Mouse (Mus musculus) brown adipose tissue, adult 24 weeks (tissue): ENCODE measurements around the gene Pdp2. TPM values are rescaled to one million over a fixed set of nuclear protein-coding genes. Genes with fewer than 3 reads are reported as not detected.
"Not testable (repeated sequence)": the region's sequence is repeated elsewhere in the genome, so short reads cannot be mapped to it uniquely, and the experiment has no call there.

Experiments
- H3K27ac ChIP-seq: fragments of 200-500 bp; replicated peaks from 2 replicates; pipeline ENCODE4 v1.5.1; 2012; ENCODE audit warnings: low read depth, mild to moderate bottlenecking, low read length
- H3K4me1 ChIP-seq: fragments of 200-500 bp; 2 replicates; pipeline ENCODE4 v1.6.1; 2012; ENCODE audit warnings: low read length, mixed read lengths; ENCODE audit not compliant: control insufficient read depth, insufficient read depth, insufficient read length
- H3K4me3 ChIP-seq: fragments of 200-500 bp; 2 replicates; pipeline ENCODE4 v1.5.1; 2012; ENCODE audit warnings: low read depth, mild to moderate bottlenecking, low read length, moderate library complexity; ENCODE audit not compliant: insufficient read depth
- polyA plus RNA-seq: library from polyadenylated mRNA; stranded (reverse); fragments of >200 nt; gene quantifications from 2 replicates; pipeline ENCODE4 v1.2.4, GENCODE M21; 2012; ENCODE audit not compliant: missing spikeins, insufficient read depth, insufficient read length

Pdp2 gene
- polyA plus RNA-seq: 23.7 and 36.2 TPM in 2 replicates

DNA sequence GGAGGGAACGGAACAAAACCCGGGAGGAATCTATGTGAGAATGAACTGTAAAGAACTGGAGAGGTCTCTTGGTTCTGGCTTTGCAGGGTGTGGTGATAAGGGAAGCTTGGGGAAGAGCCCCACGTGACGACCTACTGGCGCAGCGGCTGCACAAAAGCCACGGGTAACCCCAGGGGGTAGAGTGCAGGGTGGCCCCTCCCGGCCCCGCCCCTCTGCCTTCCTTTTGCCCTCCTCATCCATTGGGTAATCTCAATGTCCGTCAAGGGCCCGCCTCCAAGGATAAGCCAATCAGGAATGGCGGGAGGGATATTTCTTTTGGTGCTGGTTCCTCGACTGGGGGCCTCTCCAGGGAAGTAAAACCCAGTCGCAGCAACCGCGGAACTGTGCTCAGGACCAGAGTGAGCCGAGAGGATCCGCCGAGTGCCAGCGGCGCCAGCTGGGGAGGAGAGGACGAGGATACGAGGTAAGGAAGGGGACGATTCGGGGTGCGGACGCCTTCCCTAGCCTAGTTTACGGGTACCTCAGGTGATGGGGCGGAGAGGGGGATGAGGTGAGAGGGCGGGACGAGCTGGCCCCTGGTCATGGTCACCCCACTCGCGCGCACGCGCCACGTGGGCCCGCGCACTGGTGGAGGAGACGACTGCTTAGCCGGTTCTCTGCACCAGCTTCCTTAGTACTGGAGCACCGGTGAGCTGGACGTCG, at the start of gene Pdp2:
Gene Pdp2, plus strand, starts transcription at position 319 of the 702 bp plus-strand sequence.
- Histone ChIP-seq H3K27ac (peak within 1 kb of the TSS; percentile 72), H3K4me3 (peak within 1 kb of the TSS; percentile 66), H3K4me1 (no peaks in the 10 kb centered on the region)

DNA sequence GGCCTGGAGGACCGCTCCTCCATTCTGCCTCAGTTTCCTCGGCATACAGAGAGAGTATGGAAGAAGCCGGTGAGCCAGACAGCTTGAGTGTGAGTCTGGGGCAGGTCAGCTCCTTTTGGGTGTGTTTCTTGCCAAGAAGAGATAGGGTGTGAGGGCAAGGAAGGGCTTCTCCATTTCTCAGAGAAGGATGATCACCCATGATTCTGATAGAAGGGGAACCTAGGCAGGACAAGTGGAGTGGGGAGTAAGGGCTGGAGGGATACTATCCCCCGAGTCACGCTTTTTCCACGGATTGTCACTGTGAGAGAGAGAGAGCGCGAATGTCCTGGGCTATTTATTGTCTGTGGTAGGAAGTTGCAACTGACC, 49.8 kb upstream of the Pdp2 start:
- Histone ChIP-seq H3K4me3 (peak overlapping the region; percentile 61), H3K4me1 (peaks cover 9% of the 10 kb centered on the region; the same call in 1 of the 2 replicates), H3K27ac (peak overlapping the region; percentile 58)

DNA sequence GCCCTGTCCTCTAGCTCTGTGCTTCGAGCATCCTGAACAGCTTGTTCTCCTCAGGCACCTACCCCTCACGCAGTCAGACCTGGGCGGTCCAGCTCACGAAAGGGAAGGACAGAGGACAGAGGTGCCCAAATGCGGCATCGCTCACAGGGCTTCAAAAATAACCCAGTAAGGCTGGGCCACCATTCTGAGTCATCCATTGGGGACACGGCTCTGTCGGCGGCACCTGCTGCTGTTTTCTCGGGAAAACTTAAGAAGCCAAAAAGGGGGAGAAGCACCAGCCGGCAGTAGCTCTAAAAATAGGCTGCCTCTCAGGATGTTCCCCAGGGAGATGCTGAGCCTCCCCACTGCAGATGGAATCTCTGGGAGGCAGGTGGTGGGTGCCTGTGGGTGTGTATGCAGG, 49.1 kb upstream of the Pdp2 start:
- H3K4me3 ChIP-seq: peak overlapping the region; percentile 61
- peak overlapping the region; percentile 58 for H3K27ac ChIP-seq
- H3K4me1 ChIP-seq: peaks cover 9% of the 10 kb centered on the region; the same call in 1 of the 2 replicates

DNA sequence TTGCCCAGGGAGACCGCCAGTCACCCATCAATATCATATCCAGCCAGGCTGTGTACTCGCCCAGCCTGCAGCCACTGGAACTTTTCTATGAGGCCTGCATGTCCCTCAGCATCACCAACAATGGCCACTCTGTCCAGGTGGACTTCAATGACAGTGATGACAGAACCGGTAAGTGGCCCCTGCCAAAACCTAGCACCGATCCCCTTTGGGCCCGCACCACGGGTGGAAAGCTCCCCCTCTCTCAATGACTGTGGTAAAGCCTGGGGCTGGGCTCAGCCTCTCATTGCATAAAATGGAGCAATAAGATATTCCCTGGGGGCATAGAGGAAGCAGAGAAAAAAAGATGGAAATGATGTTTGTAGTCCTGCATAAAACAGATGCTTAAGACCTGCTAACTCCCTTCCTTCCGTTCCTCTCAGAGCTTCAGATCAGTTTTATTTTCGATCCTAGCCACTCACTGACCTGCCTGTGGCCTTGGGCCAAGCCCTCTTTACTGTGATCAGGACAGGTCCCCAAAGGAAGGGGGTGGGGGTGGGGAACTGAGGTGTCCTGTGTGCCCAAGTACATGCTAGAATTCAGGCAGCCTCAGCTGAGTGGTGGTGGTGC, 47.7 kb upstream of the Pdp2 start:
- Histone ChIP-seq H3K27ac (peak overlapping the region; percentile 87), H3K4me1 (peaks cover 9% of the 10 kb centered on the region; the same call in 1 of the 2 replicates), H3K4me3 (peak overlapping the region; percentile 27; the same call in 1 of the 2 replicates)

DNA sequence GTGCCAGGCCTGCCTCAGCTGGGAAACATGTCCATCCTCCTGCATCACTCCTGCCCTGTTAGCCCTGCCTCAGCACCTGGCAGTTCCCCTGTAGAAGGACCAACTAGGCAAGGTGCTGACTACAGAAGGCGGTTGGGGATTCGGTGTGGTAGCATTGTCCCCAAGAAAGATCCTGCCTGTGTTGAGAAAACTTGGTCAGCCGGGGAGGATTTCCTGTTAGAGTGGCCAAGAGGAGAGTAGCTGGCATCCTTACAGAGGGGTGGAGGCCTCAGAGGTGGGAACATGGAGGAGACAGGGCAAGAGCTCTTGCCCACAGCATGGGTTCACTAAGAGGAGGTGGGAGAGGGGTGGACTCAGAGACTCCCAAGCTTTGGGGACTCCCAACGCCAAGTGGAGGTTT, 36.1 kb upstream of the Pdp2 start:
- peaks cover 2% of the 10 kb centered on the region for H3K4me1 ChIP-seq
- no peak overlapping the region for H3K4me3 ChIP-seq
- H3K27ac ChIP-seq: peak overlapping the region; percentile 46; the same call in 1 of the 2 replicates

DNA sequence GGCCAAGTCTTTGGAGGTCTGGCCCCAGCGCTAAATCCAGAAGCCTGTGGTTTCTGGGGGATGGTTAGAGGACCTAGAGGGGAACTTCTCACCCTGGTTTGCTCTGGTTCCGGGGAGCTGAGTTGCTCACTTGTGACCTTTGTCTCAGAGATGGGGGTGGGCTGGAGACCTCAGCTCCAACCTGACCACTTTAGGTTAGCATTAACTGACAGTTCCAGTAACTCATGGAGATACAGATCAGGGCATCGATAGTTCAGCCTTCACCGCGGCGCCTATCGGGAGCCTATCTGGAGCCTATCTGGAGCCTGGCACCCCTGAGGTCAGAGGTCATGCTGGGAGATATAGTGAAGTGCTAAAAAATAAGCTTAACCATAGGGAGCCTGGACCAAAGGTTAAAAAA, 34.0 kb upstream of the Pdp2 start:
- no peak overlapping the region for H3K27ac ChIP-seq
- H3K4me1 ChIP-seq: peaks cover 2% of the 10 kb centered on the region
- H3K4me3 ChIP-seq: no peak overlapping the region

DNA sequence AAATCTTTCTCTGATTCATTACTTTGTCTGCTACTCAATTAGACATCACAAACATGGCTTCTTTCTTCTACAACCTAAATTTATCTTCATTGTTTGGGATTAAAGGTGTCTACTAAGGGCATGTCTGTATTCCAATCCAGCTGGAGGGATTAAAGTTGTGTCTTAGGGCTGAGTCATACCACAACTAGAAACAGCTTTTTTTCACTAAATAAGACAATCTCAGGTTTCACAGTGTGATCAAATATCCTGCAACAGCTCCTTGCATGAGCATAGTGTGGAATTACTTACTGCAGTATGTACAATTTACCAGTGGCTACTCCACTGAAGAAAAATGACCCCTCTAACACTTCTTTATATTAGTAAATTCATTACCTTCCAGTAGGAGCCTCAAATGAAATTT, 30.5 kb upstream of the Pdp2 start:
- Histone ChIP-seq H3K27ac (no peak overlapping the region), H3K4me3 (no peak overlapping the region), H3K4me1 (no peaks in the 10 kb centered on the region)

DNA sequence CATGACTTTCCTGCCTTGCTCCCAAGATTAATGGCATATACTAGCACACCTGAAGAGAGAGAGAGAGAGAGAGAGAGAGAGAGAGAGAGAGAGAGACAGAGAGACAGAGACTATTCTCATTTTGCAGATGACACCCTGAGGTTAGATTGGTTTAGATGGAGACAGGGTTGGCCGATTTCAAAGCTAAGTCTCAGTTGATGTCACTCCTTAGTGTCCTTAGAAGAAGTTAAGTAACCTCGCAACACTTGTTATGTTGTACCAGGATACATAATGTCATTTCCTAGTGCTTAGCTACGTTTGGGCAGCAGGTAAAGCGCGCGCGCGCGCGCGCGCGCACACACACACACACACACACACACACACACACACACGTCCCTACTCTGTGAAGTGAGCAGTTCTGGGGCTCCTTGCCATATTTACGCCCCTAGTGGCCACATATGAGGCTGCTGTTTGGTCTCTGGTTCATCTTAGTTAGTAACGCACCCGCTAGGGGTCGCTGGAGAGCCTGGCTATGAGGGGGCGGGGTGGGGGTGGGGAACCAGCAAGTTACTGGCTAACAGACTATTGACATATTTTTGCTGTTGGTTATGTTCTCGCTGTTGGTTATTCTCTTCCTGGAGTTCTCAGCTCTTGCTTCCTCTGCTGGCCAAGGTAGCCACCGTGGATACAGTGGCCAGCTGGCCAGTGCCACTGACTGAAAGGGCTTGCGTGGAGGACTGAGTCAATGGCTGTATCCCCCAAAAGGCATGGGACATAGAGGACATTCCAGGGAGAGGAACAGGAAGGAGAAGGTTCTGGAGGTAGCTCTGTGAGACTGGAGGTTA, 26.4 kb upstream of the Pdp2 start:
- Histone ChIP-seq H3K4me3 (peak overlapping the region; percentile 32; the same call in 1 of the 2 replicates), H3K4me1 (0 out of 2 replicates have a peak, but pooled peaks cover 3% of the 10 kb centered on the region), H3K27ac (no peak overlapping the region)

DNA sequence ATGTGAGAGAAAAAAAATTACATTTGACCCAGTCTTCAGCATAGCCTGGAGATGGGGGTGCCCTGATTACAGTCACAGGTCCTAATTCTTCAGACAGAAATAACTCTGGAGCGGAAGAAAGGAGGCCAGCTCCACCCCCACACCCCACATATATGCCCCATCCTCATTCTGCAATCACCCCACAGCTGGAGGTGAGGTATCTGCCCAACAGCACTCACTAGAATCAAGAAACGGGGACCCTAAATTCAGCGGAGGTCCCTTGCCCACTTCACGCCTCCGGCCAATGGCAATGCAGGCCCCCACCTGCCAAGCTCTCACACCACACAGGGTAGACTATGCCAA, 25.8 kb upstream of the Pdp2 start:
- H3K27ac ChIP-seq: no peak overlapping the region
- H3K4me3 ChIP-seq: no peak overlapping the region
- H3K4me1 ChIP-seq: 0 out of 2 replicates have a peak, but pooled peaks cover 3% of the 10 kb centered on the region

DNA sequence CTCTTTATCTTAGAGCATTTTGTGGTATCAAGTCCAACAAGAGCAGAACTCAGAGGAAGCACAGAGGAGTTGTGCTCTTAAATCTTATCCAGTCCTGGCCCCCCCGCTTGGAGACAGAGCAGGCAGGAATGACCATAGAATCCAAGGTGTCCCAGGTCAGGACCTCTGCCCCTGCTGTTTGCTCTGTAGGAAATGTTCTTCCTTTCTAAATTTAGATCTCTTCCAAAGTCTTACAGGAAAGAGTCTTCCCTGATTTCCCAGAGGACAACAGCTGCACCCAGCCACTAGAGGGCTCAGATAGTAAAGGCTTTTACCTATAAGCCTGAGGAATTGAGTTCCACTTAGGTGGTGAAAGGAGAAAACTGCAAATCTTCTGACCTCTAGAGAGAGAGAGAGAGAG, 21.7 kb upstream of the Pdp2 start:
- Histone ChIP-seq H3K27ac (no peak overlapping the region), H3K4me1 (0 out of 2 replicates have a peak, but pooled peaks cover 3% of the 10 kb centered on the region), H3K4me3 (no peak overlapping the region)

DNA sequence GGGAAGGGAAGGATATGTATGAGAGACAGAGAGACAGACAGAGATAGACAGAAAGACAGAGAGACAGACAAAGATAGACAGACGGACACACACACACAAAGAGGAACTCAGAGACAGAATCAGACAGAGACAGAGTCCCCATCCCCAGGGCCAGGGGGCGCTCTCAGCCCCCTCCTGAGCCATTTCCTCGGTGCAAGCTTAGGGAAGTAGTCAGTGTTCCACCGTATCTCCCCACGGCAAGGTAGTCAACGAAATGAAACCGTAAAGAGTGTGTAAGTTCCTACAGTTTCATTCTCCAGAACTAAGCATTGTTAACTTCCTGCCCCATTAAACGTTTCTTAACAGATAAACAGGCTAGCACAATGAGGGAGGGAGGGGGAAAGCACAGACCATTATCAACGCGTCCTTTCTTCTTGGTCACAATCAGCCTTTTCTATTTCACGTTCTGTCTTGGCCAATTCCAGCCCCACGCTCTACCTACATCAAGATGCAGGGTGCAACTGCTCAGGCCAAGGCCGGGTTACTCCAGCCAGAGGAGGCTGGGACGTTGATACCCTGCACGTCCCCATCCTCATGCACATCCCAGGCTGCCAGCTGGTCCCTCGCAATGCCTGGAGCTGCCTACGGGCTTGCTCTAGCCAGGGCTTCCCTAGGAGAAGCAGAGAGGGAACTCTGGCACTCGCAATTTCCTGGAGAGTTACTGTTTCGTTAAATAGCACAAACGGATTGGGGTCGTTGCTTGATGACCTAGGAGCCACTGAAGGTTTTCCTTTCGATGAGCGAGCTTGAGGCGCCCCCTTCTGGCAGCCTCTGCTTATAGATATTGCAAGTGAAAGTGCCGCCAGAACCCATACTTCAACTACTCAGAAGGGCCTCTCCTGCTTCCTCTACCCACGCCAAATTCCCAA, 20.6 kb upstream of the Pdp2 start:
- Histone ChIP-seq H3K4me3 (peak overlapping the region; percentile 56), H3K27ac (no peak overlapping the region), H3K4me1 (0 out of 2 replicates have a peak, but pooled peaks cover 3% of the 10 kb centered on the region)

DNA sequence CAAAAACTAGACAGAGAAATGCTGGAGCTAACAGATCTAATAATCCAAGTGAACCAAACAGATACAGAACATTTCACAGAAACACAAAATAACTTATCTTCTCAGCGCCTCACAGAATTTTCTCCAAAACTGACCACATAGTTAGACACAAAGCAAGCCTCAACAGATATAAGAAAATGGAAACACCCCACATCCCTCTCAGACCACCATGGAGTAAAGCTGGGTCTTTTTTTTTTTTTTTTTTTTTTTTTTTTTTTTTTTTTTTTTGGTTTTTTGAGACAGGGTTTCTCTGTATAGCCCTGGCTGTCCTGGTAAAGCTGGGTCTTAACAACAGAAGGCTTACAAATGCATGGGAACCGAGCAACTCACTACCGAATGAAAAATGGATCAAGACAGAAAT, 14.4 kb upstream of the Pdp2 start:
- Histone ChIP-seq H3K27ac (no peak overlapping the region), H3K4me1 (no peaks in the 10 kb centered on the region), H3K4me3 (no peak overlapping the region)

DNA sequence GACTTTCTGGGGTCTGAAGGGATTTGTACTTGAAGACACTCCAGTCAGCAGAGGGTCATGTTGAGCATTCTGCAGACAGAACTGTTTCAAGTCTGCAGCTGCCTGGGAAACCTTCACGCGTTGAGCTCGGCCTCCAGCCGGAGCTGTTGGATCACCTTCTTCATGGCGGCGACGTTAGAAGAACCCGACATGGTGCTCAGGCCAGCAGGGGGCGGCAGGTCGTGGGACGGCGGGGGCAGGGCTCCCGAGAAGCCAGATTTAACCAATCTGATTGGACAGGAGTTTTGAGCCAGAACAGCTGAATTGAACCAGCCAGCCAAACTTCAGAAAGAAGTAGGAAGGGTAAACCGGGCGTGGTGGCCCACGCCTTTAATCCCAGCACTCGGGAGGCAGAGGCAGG, 13.6 kb upstream of the Pdp2 start:
- H3K4me1 ChIP-seq, H3K4me3 ChIP-seq: not testable (repeated sequence)

DNA sequence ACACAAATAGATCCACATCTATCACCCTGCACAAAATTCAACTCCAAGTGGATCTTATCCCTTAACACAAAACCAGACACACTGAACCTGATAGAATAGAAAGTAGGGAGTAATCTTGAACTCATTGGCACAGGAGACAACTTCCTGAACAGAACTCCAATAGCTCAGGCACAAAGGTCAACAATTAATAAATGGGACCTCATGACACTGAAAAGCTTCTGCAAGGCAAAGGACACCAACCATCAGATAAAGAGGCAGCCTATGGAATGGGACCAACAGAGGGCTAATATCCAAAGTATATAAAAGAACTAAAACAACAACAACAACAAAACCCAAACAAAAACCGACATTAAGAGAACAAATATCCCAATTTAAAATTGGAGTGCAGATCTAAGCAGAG, 6.7 kb upstream of the Pdp2 start:
- Histone ChIP-seq H3K4me3 (no peak overlapping the region), H3K4me1 (no peaks in the 10 kb centered on the region), H3K27ac (no peak overlapping the region)

More for the DNA sequence above, 13.6 kb upstream of the Pdp2 start:
- H3K27ac ChIP-seq: not testable (repeated sequence)
